Mouse (Mus musculus) forebrain, embryonic 10.5 days (tissue): ENCODE data around the gene Pcgf2. TPM values are rescaled to one million over a fixed set of nuclear protein-coding genes. Genes with fewer than 3 reads are reported as not detected.
"Not testable (repeated sequence)": the region's sequence is repeated elsewhere in the genome, so short reads cannot be mapped to it uniquely, and the experiment has no call there.

Source experiments
- DNase-seq: peaks from one replicate; pipeline ENCODE4 v3.0.0-alpha.2; 2017; ENCODE audit warnings: low spot score; ENCODE audit errors: extremely low spot score
- H3K27ac ChIP-seq: fragments of 300-500 bp; sonication (generic); 2 replicates; pipeline ENCODE4 v1.5.1; 2016; ENCODE audit warnings: mild to moderate bottlenecking
- H3K27me3 ChIP-seq: fragments of 300-500 bp; sonication (generic); 2 replicates; pipeline ENCODE4 v1.6.1; 2016; ENCODE audit warnings: mild to moderate bottlenecking; ENCODE audit not compliant: poor library complexity, severe bottlenecking
- H3K36me3 ChIP-seq: fragments of 300-500 bp; sonication (generic); replicated peaks from 2 replicates; pipeline ENCODE4 v1.6.1; 2016; ENCODE audit warnings: mild to moderate bottlenecking, moderate library complexity
- H3K4me1 ChIP-seq: fragments of 300-500 bp; sonication (generic); 2 replicates; pipeline ENCODE4 v1.6.1; 2016
- H3K4me3 ChIP-seq: fragments of 300-500 bp; sonication (generic); 2 replicates; pipeline ENCODE4 v1.5.1; 2016; ENCODE audit warnings: mild to moderate bottlenecking, moderate library complexity
- H3K9me3 ChIP-seq: fragments of 300-500 bp; sonication (generic); 2 replicates; pipeline ENCODE4 v1.6.1; 2016; ENCODE audit warnings: mild to moderate bottlenecking, moderate library complexity
- WGBS: fragments of 180-500 bp; shearing (Covaris S2); methylation state at CpG from one replicate; pipeline ENCODE4 v1.1.7; 2016; 5-methylcytosine and 5-hydroxymethylcytosine counted together
- polyA plus RNA-seq: library from polyadenylated mRNA; unstranded; fragments of >200 nt; fragmentation: Nextera tagmentation; extraction: Ambion mirVana; gene quantifications from 2 replicates; pipeline ENCODE4 v1.2.1, GENCODE M21; 2016

Pcgf2 gene
- polyA plus RNA-seq, 1 experiment from 2014 or later, result 18.4 TPM

DNA sequence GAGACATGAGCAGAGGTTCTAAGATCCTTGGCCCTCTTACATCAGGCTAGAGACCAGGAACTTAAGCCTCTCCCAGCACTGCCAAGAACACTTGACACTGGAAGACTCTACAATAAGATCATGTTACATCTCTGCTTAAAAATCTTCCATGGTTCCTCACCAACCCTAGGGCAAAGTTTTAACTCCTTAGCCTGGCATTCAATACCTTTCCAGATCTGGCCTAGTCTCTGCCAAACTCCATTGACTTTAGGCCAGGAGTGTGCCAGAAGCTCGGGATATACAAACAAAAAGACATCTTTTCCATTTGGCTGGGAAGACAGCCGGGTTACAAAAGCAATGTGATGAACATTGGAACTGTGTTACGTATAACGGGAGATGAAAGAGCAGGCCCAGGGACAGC is 37.3 kb upstream of the Pcgf2 start:
- 84% methylated on average over 4 of the region's 4 CpGs for WGBS
- H3K9me3 ChIP-seq, result no peaks in the 10 kb centered on the region
- peaks cover 5% of the 10 kb centered on the region for H3K36me3 ChIP-seq
- no peak overlapping the region for H3K4me3 ChIP-seq
- no peak for DNase-seq
- no peak overlapping the region for H3K27ac ChIP-seq
- no peaks in the 10 kb centered on the region for H3K27me3 ChIP-seq
- peaks cover 33% of the 10 kb centered on the region for H3K4me1 ChIP-seq

DNA sequence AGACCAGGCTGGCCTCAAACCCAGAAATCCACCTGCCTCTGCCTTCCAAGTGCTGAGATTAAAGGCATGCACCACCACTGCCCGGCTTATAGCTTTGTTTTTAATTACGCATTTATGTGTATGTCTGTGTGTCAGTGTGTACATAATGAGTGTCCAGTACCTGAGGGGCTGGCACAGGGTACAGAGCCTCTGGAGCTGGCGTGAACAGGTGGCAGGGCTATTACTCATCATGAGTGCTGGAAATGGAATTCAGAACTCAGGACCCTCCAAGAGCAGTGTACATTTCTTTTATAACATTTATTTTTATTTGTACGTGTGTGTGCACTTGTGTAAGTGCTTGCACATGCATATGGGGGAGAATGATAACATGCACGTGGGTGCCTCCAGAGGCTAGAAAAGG is 36.3 kb upstream of the Pcgf2 start:
- Histone ChIP-seq H3K27me3 (no peaks in the 10 kb centered on the region), H3K4me1 (peaks cover 28% of the 10 kb centered on the region), H3K36me3 (peaks cover 14% of the 10 kb centered on the region), H3K9me3 (no peaks in the 10 kb centered on the region), H3K27ac (no peak overlapping the region), H3K4me3 (no peak overlapping the region)
- DNase-seq, result no peak
- 90% methylated on average over 5 of the region's 5 CpGs for WGBS

DNA sequence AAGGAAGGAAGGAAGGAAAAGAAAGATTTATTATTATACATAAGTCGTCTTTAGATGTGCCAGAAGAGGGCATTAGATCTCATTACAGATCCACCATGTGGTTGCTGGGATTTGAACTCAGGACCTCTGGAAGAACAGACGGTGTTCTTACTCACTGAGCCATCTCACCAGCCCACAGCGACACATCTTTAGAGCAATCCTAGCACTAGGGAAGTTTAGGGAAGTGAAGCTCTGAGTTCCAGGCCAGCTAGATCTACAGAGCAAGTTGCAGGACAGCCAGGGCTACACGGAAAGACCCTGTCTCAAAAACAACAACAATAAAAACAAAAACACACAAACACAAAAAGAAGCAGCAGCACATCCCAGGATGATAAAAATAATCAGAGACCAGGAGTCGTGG is 34.5 kb upstream of the Pcgf2 start:
- not testable (repeated sequence) for H3K27me3 ChIP-seq, H3K4me3 ChIP-seq, DNase-seq, H3K27ac ChIP-seq, H3K9me3 ChIP-seq
- 91% methylated on average over 5 of the region's 5 CpGs for WGBS
- Histone ChIP-seq H3K36me3 (peaks cover 29% of the 10 kb centered on the region), H3K4me1 (peaks cover 19% of the 10 kb centered on the region)

DNA sequence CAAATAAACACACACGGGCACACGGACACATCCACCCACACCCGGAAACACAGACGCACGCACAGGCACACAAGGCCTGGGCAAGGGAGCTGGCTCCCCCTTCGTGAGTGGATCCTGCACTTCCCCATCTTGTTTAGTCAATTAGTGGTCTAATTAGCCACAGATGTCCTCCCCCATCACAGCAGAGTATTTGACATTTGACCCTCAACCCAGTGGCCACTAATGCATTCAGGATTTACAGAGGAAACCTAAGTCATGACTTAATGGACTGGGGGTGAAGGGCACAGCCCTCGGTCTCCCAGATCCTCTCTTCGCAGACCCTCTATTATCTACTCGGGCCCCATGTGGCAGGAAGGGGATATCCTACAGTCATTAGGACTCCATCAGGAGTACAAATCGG is 33.4 kb upstream of the Pcgf2 start:
- Histone ChIP-seq H3K27ac (peak overlapping the region; percentile 40; the same call in 1 of the 2 replicates), H3K9me3 (no peaks in the 10 kb centered on the region)

DNA sequence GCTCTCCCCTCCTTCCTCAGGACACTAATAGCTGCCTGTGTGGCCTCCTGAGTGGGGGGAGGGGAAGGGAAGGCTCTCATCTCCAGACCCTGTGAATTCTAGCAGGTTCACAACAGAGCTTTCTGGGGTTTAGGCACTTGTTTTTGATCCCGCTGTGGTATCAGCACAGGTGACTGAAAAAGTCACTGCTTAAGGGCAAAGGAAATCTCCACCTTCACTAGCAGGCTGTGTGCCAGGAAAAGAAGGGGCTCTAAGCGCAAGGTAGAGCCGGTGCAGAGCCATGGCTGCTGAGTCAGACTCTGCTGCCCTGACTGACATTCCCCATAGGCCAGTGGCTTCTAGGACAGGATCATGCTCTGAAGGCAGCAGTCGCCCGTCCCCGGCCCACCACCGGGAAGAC is 28.4 kb upstream of the Pcgf2 start:
- no peak for DNase-seq
- peaks cover 17% of the 10 kb centered on the region for H3K4me1 ChIP-seq
- no peak overlapping the region for H3K4me3 ChIP-seq
- H3K27ac ChIP-seq, result no peak overlapping the region
- H3K27me3 ChIP-seq, result no peaks in the 10 kb centered on the region
- H3K36me3 ChIP-seq, result peaks cover 86% of the 10 kb centered on the region
- no peaks in the 10 kb centered on the region for H3K9me3 ChIP-seq
- WGBS, result 86% methylated on average over 7 of the region's 7 CpGs

More for the DNA sequence above, 33.4 kb upstream of the Pcgf2 start:
- no peaks in the 10 kb centered on the region for H3K27me3 ChIP-seq
- 29% methylated on average over 10 of the region's 10 CpGs for WGBS
- peaks cover 37% of the 10 kb centered on the region for H3K36me3 ChIP-seq
- no peak overlapping the region for H3K4me3 ChIP-seq
- peaks cover 24% of the 10 kb centered on the region for H3K4me1 ChIP-seq
- DNase-seq, result peak; percentile 25

DNA sequence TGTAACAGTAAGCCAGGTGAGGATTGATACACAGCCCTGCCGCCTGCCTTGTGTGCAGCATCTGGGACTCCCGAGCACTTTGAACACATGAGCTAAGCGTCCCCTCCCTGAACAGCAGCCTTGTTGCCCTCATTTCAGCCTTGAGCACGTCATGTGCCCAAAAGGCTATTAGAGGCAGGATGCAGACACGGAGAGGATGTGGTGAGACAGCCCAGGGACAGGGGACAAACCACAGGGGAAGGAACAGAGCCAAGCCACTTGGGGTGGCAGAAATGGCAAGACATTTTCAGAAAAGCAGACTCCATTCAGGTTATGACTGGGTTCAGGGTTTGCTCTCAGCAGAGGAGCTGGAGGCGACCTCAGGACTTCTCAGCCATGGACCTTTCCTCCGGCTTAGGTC is 28.0 kb upstream of the Pcgf2 start:
- no peak overlapping the region for H3K27ac ChIP-seq
- H3K9me3 ChIP-seq, result no peaks in the 10 kb centered on the region
- 88% methylated on average over 7 of the region's 7 CpGs for WGBS
- H3K27me3 ChIP-seq, result no peaks in the 10 kb centered on the region
- H3K4me1 ChIP-seq, result peaks cover 13% of the 10 kb centered on the region
- H3K36me3 ChIP-seq, result peaks cover 91% of the 10 kb centered on the region
- no peak overlapping the region for H3K4me3 ChIP-seq
- no peak for DNase-seq

DNA sequence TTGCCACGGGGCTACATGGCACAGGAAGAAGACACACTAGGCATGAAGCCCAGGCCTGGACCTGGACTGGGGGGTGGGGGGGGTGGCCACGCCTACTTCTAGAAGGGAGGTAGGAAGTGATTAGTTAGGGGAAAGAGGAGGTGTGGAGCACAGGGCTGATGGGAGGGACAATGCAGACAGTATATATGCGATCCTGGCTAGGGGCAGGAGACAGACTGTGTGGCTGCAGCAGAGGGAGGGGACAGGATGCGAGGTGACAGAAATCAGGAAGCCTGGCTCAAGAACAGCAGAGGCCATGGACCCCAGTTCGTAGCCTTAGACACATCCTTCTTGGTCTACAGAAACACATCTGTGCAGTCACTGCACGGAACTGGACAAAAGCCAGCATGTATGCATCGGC is 23.4 kb upstream of the Pcgf2 start:
- DNase-seq, result no peak
- Histone ChIP-seq H3K4me3 (no peak overlapping the region), H3K27me3 (no peaks in the 10 kb centered on the region), H3K4me1 (peaks cover under 1% of the 10 kb centered on the region; the same call in 1 of the 2 replicates), H3K36me3 (peaks cover 100% of the 10 kb centered on the region), H3K27ac (no peak overlapping the region), H3K9me3 (peaks cover 6% of the 10 kb centered on the region; the same call in 1 of the 2 replicates)
- WGBS, result 87% methylated on average over 7 of the region's 7 CpGs

DNA sequence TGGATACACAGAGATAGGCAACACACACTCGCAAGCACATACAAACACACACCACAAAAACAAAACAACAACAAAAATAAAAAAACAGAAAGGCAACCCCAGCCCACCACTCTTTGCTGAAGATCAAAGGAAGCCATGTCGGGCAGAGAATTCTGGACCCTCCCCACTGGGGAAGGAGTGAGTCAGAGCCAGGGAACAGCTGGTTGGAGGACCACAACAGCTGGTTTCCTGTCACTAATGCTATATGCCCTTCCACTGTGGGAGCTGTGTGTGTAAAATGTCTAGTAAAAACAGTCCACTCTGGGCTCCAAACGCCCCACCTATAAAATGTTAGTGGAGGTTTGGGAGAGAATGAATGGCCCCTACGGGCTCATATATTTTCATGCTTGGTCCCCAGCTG is 21.0 kb upstream of the Pcgf2 start:
- no peaks in the 10 kb centered on the region for H3K27me3 ChIP-seq
- DNase-seq, result no peak
- no peak overlapping the region for H3K4me3 ChIP-seq
- H3K36me3 ChIP-seq, result peaks cover 98% of the 10 kb centered on the region
- 95% methylated on average over 4 of the region's 4 CpGs for WGBS
- no peaks in the 10 kb centered on the region for H3K4me1 ChIP-seq
- H3K27ac ChIP-seq, result no peak overlapping the region
- peaks cover 6% of the 10 kb centered on the region; the same call in 1 of the 2 replicates for H3K9me3 ChIP-seq

DNA sequence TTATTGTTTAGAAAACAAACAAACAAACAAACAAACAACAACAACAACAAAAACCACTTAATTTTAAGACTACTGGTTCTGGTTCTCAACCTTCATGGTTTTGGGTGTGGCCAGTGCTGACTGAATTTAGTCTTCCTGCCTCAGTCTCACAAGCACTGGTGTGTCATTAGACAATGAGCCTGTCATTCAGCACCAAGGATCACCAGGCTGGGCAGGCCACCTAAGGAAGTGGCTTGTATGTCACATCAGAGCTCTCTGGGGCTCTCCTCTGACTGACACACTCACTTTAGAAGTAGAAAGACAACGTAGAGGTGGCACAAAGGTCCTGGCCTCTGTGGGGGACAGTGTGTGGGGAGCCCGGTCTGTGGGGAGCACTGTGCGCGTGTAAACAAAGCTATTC is 18.7 kb upstream of the Pcgf2 start:
- Histone ChIP-seq H3K36me3 (peaks cover 97% of the 10 kb centered on the region), H3K9me3 (peaks cover 6% of the 10 kb centered on the region; the same call in 1 of the 2 replicates), H3K27me3 (no peaks in the 10 kb centered on the region), H3K4me1 (no peaks in the 10 kb centered on the region), H3K4me3 (no peak overlapping the region), H3K27ac (no peak overlapping the region)
- no peak for DNase-seq
- 92% methylated on average over 4 of the region's 4 CpGs for WGBS

DNA sequence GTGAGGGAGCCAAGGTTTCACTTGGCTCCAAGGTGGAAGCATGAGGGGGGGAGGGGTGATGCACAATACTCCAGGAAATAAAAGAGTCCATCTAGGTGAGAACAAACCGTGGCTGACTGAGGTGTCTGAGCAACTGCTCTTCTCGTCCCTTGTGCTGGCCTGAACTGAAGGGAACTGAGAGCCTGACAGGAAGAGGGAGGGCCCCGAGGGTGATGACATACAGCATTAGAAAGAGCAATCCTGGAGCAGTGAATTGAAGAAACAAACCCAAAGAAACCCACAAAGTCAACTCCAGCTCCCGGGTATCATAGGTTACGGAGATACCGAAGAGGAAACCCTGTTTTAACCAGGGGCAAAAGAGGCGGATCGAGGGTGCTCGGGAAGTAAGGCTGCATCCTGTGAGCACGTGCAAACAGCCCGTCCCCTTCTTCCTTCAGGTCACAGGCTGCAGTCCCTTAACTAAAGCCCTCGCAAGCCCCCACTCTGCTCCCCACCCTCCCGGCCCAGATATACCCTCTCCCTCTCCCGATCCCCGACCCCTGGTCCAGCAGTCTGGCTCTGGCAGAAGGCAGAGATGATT is 18.1 kb upstream of the Pcgf2 start:
- H3K36me3 ChIP-seq, result peaks cover 97% of the 10 kb centered on the region
- H3K4me3 ChIP-seq, result no peak overlapping the region; the same call in 1 of the 2 replicates
- 87% methylated on average over 15 of the region's 15 CpGs for WGBS

DNA sequence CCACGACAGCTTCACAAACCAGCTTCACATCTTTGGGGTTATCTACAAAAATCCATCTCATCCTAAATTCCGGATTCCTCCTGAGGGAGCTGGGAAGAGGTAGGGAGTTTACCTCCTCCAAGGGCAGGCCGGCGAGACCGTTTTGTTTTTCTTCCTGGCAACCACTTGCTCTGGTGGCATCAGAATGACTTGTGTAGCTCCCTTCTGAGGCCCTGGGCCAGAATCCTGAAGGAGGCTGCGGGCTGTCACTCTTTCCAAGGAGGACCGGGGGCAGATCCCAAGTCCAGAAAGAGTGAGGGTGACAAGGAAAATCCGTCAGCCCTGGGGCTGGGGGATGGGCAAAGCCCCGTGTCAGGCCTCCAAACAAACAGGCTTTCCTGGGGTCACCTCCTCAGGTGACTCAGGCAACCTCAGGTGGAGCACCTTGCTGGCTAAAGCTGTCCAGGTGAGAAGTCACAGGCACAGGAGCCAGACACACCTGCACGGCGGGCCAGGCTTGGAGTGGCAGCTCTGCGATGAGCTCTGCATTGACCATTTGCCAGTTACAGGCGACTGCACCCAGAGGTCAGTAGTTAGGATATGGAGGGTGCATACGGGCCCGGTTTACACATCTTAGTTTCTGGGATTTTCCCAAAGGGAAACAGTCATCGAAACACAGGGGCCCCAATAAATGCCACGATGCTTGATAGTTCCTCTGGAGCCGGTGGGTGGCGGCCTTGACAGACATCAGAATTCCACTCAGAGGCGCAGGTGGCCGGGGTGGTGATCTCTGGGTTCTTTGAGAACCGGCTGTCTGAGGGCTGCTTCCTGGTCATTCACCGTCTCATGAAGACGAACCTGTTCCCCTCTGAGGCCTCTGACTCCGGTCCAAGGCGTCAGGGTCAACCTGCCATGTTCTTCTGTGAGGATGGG is 17.3 kb upstream of the Pcgf2 start:
- 88% methylated on average over 26 of the region's 26 CpGs for WGBS
- no peaks in the 10 kb centered on the region for H3K27me3 ChIP-seq
- H3K27ac ChIP-seq, result no peak overlapping the region
- no peak for DNase-seq
- H3K4me1 ChIP-seq, result no peaks in the 10 kb centered on the region
- peaks cover 6% of the 10 kb centered on the region; the same call in 1 of the 2 replicates for H3K9me3 ChIP-seq
- H3K36me3 ChIP-seq, result peaks cover 97% of the 10 kb centered on the region
- H3K4me3 ChIP-seq, result no peak overlapping the region

More for the DNA sequence above, 18.1 kb upstream of the Pcgf2 start:
- DNase-seq, result no peak
- H3K4me1 ChIP-seq, result no peaks in the 10 kb centered on the region
- no peaks in the 10 kb centered on the region for H3K27me3 ChIP-seq
- H3K9me3 ChIP-seq, result peaks cover 6% of the 10 kb centered on the region; the same call in 1 of the 2 replicates
- no peak overlapping the region for H3K27ac ChIP-seq

DNA sequence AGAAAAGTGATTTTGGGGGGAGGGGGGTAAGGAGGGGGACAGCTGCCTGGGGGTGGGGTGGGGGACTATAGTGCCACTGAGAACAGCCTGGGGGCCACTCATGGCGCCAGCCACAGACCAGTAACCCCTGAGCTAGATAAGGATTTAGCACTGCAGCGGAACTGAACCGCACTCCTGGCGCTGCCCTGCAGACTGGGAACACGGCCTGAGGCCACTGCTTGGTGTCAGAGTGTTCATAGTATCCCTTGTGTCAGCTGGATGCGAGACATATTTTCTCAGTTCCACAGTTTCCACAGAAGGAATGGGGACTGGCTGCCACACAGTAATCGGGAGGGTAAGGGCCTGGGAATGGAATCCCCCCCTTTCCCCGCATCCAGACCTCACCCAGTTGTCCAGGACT is 15.7 kb upstream of the Pcgf2 start:
- 91% methylated on average over 8 of the region's 8 CpGs for WGBS
- Histone ChIP-seq H3K27me3 (no peaks in the 10 kb centered on the region), H3K36me3 (peaks cover 97% of the 10 kb centered on the region), H3K9me3 (no peaks in the 10 kb centered on the region), H3K4me3 (no peak overlapping the region), H3K27ac (no peak overlapping the region), H3K4me1 (no peaks in the 10 kb centered on the region)
- no peak for DNase-seq
